Mouse (Mus musculus) C3H10T1/2 (cell line): ENCODE results near the gene Ptgfr. TPM values are rescaled to one million over a fixed set of nuclear protein-coding genes. Genes with fewer than 3 reads are reported as not detected.

ENCODE experiments used
- polyA plus RNA-seq, 2 experiments: library from polyadenylated mRNA; unstranded; fragments of >200 nt; fragmentation: generic; extraction: Trizol; gene quantifications; one replicate each; pipeline ENCODE4 v1.2.1; 2012; ENCODE audit warnings: missing spikeins in 2 of 2

Ptgfr gene
- 1 to 10 TPM in 1 of 2 experiments, under 1 TPM in 1; 0.01 to 1.1 TPM for polyA plus RNA-seq

GRCm38 (mm10) chr3:151836871-151837680 lies at the start of gene Ptgfr:
Gene Ptgfr, minus strand, starts transcription at chr3:151837630.

GRCm38 (mm10) chr3:151749737-151750136 lies 87.7 kb downstream of the Ptgfr start, which contains the start of gene Ifi44:
Gene Ifi44, minus strand, starts transcription at chr3:151749960.

Other genes with a start within 250 kb of the Ptgfr start
- under 1 TPM in 1 of 2 experiments, not detected in 1; 0.60 TPM for gene Ifi44, start 87.7 kb downstream of the Ptgfr start, polyA plus RNA-seq
- under 1 TPM in 1 of 2 experiments, not detected in 1; 0.06 TPM for gene Ifi44l, start 74.7 kb downstream of the Ptgfr start, polyA plus RNA-seq